Mouse (Mus musculus) large intestine, adult 2 months (tissue): ENCODE data around the gene Dusp7. TPM values are rescaled to one million over a fixed set of nuclear protein-coding genes. Genes with fewer than 3 reads are reported as not detected.

Experiments used
- DNase-seq: peaks from one replicate; pipeline ENCODE4 v3.0.0-alpha.2; 2012; ENCODE audit warnings: low read depth, low spot score
- WGBS: fragments of 180-500 bp; shearing (Covaris S2); methylation state at CpG from one replicate; pipeline ENCODE4 v1.1.7; 2018; 5-methylcytosine and 5-hydroxymethylcytosine counted together
- polyA plus RNA-seq: library from polyadenylated mRNA; depleted of rRNA; stranded (reverse); fragments of >200 nt; gene quantifications from 2 replicates; pipeline ENCODE4 v1.2.3, GENCODE M21; 2012; rRNA removed

Dusp7 gene
- 12.6 and 15.2 TPM in 2 replicates for polyA plus RNA-seq

DNA sequence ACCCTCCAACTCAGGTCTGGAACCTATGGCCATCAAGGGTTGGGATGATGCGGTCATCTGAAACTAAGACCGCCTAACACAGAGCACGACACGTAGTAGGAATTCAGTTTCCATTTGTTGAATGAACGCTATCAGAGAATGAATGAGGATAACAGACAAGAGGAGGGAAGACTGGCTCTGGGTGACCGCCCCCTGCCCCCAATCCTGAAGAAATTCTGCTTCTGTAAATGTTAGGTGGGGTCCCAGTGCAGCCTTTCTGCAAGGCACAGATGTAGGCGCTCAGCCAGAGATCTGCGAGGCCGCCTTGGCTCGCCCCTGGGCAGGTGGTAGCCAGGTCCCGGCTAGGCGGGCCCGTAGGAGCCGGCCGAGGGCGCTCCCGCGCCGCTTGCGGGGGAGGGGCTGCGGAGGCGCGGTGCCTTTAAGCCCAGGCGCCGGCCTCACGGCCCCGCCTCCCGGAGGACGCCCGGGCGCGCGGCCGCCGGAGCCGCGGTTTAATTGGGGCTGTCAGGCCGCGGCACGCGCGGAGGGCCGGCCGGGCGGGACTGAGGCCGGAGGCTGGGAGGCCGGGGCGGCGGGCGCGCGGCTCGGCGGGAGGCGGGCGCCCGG is at the start of gene Dusp7:
Dusp7 (plus strand) TSS at position 521 of the 606 bp plus-strand sequence.
- 1% methylated on average over 48 of the region's 57 CpGs for WGBS
- no peak for DNase-seq

DNA sequence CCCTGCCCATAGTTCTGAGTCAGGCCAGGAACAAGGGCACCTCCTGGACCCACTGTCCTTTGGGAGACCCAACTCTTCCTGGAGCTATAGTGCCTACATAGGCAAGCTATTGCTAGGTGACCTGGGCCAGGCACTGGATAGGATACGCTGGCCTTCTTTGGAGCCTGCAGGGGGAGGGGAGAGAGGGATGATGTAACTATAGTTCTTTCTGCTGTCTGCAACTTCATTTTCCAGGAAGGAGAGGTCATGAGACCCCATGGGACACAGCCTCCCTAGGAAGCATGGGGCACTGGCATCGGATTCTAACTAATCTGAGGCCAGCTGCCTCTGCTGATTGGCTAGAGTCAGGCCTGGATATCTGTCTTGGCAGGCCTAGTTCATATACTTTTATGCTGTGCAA is 49.3 kb upstream of the Dusp7 start:
- 87% methylated on average over 2 of the region's 2 CpGs for WGBS
- no peak for DNase-seq

DNA sequence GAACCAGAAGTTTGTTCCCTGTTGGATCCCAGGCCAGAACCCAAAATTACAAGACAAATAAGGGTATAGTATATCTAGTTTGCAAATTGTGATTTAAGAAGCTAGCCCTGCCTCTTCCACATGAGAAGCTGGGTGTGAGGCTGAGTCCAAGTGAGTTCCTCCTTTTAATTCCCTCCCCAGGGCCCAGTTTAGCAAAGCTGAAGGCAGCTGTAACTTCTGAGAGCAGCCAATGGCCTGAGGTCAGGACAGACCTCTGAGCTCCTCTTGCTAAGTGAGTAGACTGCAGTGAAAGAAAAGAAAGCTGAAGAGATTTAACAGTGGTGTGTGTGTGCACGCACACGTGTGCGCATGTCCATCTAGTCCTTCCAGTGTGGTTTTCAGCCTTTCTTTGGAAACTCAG is 45.9 kb upstream of the Dusp7 start:
- WGBS: 81% methylated on average over 3 of the region's 3 CpGs
- DNase-seq: no peak

DNA sequence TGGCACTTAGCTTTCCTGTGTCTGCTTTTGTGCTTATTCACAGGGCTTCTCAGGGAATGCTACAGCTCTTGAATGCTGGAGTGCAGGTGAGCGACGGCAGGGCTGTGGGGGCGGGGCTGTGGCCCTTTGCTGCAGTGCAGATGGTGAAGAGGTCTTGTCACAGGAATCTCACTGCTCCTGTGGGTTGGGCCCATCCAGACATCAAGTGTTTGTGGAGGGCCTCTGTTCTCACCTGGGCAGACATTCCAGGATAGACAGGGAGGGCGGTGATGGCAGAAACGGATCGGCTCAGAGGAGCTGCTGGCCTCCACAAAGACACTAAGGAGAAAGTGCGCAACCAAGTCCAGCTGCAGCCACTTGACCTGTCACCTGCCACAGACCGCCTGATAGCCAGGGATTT is 42.2 kb upstream of the Dusp7 start:
- WGBS: 90% methylated on average over 8 of the region's 8 CpGs
- no peak for DNase-seq

DNA sequence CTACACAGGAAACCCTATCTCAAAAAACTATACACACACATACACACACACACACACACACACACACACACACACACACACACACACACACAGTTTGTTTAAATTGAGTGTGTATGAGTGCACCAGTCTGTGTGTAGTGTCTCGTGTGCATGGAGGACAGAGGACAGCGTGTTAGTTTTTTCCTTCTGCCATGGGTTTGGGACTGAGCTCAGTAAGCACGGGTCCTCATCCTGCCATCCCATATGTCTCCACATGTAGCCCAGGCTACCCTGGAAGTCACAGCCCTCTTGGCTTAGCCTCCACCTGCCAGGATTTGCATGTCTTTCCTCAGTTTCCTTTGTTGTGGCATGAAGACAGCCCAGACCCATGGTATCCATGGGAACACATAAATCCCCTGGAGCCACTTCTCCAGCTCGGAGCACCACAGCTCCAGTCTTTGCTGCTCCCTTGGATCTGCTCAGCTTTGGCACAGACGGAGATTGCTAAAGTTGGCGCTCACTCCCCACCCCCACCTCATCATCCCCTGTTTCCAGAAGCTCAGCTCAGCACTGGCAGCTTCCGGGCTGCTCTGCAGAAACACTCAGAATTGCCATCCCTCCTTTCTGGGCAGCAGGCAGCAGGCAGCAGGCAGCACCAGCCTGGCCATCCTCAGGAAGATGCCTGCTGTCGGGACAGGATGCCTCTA is 41.2 kb upstream of the Dusp7 start:
- WGBS: 84% methylated on average over 8 of the region's 8 CpGs
- DNase-seq: no peak

DNA sequence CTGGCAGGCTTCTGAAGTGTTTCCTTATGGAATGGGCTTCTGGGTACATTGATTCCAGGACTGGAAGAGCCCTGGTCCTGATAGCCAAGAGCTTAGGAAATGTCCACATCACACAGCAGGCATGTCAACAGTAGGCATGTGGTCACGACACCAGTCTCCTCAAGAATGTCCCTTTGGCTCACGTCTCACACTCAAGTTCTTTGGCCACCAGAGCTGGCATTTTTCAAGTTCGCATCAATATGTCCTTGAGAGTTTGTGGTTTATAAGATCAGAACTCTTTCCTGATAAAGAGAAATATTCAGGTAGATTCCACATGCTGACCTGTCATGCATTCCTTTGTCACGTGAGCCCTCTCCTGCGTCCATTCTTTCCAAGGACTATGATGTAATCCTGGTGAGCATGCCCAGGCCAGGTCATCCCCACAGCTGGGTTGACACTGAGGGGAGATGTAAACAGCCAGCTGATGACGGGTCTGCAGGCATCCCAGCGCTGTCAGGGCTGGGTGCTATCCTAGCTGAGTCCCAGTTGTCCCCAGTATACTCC is 40.3 kb upstream of the Dusp7 start:
- no peak for DNase-seq
- 77% methylated on average over 7 of the region's 7 CpGs for WGBS

DNA sequence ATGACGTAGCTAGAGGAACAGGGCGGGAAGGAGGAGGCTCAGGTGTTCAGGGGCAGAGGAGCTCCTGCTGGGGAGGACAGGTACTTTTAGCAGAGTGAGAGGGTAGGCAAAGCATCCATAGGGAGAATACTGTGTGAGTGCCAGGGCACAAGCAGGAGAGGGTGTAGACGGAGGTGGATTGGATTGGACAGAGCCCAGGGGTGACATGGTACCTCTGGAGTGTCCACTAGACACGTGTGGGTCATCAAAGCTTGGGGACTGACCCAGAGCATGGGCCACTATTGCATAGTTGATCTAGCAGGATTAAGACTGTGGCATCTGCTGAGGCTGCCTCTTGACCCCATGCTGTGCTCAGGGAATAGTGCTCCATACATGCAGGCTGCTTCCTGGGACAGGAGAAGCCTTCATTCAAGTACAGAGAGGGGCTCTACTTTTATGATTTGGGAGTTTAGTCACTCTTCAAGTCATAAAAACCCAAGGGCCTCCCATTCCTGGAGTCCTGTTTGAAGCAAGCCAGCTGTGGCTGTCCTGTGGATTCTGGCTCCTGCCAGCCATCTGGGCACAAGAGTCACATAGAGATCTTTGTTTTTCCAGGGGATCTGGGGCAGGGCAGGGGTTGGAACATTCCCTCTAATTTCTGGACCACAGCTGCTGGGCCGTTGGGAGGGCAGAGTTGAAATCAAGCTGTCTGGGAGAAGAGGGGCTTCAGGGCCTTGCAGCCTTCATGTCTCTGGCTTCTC is 39.5 kb upstream of the Dusp7 start:
- WGBS: 73% methylated on average over 5 of the region's 5 CpGs
- no peak for DNase-seq

DNA sequence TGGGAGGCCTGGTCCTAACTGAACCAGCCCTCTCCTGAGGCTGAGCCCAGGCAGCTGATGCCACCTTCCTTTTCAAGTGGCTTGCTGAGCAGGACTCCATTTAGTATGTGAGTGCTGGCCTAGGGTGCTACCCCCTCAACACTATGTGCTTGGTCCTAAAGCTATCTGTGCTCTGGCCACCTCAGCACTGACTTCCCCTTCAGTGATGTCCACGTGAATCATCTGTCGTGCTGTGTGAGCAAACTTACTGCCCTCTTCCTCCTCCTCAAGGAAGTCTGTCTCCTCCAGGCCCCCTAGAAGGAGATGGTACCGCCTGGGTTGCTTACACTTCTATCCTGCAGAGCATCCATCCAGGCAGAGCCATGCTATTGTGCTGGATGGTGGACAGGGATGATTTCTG is 35.7 kb upstream of the Dusp7 start:
- WGBS: 77% methylated on average over 3 of the region's 3 CpGs

DNA sequence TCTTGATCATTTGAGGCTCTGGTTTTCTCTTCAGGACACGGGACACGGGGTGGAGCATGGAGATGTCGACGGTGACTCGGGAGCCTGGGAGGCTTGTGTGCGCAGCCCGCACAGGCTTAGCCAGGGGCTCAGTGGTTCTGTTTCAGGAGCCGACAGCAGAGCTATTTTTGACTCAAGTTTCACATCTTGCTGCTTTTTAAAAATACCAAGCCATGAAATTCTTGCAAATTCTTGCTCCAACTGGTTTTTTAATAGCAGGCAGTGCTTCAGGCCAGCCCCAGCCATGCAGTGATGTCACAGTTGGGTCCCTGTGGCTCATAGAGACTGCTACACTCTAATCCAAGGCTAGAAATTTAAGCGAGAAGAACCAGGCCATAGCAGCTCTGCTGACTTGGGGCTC is 30.8 kb upstream of the Dusp7 start:
- WGBS: 86% methylated on average over 9 of the region's 9 CpGs
- DNase-seq: no peak

More for the DNA sequence above, 35.7 kb upstream of the Dusp7 start:
- no peak for DNase-seq

DNA sequence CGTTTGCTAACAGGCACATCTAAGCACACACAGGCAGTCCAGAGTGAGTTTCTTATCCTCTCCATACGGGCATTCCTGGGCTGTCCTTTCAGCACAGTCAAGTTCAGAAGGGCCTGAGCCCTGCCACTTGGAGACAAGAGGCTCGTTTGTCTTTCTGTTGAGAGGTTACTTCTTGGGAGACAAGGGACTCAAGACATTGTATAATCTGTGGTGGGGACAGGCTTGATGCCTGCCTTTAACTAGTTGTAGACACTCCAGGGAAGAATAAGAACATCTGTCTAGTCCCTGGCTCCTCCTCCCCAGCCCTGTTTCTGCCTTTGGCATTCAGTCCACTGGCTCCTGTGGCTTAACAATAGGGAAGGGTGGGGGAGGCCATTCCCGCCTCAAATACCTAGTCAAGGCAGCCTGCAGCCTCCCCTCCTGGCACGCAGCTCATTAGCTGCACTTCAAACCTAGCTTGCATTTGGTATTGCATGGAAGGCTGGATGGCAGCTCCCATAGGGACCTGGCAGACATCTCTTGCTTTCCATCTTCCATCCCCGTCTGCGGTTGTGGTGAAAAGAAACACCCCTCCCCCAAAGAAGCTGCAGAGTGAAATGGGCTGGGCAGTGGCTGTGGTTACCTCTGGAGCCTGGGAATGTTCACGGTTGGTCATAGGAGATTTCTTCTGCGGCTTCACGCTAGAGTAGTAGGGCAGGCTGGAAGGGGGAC is 29.8 kb upstream of the Dusp7 start:
- WGBS: 65% methylated on average over 10 of the region's 10 CpGs
- DNase-seq: no peak

DNA sequence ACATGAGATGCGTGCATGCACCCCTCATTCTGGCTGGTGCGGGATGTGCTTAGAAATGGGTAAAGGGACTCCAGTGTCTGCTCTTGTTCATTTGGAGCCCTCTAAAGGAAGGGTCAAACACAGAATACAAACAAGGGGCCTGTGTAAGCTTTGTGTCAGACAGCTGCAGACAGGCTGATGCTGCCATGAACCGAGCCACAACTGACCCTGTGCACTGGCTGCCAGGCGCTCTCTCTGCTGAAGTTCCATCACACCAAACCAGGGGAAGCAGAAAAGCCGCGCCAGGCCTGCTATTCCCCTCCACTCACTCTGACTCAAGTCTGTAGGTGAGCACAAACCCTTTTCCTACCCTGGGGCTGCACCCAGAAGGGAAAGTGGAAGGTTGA is 29.3 kb upstream of the Dusp7 start:
- no peak for DNase-seq
- WGBS: 82% methylated on average over 6 of the region's 6 CpGs

DNA sequence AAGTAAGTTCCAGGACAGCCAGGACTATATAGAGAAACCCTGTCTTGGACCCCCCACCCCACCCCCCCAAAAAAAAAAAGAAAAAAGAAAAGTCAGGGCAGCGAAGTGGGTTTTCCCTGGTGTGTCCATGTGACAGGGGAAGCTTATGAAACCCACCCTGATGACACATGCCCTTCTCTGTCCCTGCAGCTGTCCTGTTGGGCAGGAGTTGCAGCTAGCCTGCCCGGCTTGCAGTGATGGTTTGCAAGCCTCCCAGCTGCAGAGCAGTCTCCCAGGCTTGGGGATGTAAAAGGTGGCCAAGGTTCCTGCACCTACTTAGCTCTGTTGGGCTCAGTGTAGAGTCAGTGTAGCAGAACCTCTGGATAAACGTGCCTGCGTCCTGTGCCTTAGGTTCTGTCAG is 28.7 kb upstream of the Dusp7 start:
- 91% methylated on average over 4 of the region's 4 CpGs for WGBS
- no peak for DNase-seq

DNA sequence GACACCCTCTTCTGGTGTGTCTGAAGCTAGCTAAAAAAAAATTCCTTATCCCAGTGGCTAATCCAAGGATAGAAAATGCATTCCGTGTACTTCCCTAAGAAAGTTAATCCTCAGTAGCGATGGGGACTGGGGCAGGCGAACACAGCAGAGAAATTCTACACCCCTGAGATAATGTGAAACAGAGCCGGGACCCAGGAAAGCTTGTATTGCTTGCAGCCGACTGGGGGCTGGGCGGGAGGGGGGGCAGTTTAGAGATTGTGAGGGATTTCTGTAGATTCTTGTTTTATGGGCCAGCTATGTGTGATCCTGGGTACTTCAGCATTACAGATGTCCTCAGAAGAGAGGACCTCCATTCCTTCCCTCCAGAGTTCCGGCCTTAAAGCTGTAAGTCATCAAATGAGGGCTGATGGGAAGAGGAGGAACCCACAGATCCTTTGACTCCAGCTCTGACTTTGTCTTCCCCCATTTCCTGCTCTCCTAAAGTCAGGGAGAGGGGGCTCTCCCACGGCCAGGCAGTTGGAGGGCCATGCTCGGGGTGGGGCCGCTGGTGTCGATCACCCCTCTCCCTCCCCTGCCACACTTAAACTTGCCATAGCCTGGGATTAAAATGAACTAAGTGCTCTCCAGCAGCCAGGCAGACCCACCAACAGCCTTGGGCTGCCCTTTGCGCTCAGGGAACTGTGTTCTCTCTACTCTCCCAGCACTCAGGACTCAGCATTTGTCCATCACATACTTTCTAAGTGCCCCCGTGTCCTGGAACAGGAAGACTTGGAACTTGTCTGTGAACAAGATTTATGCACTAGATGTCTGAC is 27.7 kb upstream of the Dusp7 start:
- no peak for DNase-seq
- 75% methylated on average over 13 of the region's 13 CpGs for WGBS

DNA sequence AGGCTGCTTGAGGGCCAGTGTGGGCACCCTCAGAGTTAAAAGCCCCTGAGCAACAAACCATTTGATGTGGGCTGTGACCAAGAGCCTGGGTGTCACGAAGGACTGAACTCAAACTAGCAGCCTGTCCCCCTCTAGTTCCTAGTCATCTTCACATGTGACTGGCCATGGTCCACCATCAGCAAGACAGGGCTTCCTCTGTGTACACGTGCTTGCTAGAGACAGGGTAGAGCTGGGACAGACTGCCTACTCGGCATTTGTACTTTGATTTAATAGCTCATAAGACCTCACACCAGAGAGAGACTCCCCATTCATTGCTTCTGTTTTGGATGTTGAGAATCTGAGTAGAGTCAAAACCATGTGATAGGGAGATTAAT is 27.1 kb upstream of the Dusp7 start:
- WGBS: 63% methylated on average over 3 of the region's 3 CpGs
- no peak for DNase-seq

DNA sequence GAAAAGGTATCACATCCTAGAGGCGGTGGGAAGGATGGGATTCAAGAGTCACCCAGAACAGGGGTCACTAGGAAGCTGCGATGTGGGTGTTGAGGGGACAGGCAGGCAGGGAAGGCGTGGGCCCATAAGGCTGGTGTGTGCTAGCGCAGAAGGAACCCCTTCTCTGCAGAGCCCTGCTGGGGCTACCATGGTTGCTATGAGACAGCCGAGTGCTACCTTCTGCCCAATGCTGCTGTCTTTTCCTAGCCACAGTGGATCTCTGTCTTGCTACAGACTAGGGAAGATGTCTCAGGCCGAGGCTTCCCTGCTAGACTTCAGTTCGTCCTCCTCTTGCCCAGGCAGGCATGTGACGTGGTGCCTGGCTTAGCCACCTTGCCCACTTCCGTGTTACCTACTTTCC is 25.9 kb upstream of the Dusp7 start:
- 91% methylated on average over 9 of the region's 9 CpGs for WGBS
- DNase-seq: no peak

DNA sequence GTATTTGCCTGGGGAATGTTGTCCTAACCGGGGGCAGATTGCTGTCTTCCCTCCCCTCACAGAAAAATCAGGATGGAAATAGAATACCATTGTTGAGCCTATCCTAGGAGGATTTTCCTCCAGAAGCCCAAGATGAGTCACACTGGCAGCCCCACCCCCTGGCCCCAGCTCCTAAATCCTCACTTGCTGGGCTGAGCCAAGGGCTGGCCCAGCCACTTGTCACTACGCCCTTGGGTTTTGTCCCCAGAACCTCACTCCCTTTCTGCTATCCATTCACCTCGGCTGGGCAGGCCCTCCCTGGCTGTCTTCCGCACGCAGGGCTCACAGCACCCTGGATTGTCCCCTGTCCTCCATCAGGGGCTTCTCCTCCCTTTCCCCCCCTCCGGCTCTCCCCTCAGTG is 23.3 kb upstream of the Dusp7 start:
- no peak for DNase-seq
- WGBS: 45% methylated on average over 6 of the region's 6 CpGs

DNA sequence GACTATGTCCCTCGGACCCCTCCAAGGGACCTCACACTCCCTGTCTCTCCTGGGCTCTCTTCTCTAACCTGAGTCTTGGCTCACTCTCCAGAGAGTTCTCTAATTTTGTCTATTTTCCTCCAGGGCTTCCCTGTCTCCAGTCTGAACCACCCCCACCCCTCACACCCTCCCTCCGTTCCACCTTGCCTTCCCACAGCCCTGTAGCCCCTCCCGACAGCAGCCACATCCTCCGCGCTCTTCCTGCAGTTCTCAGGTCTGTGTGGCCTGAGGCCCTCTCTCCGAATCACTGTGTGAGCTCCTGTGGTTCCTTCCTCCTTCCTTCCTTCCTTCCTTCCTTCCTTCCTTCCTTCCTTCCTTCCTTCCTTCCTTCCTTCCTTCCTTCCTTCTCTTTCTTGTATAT is 22.8 kb upstream of the Dusp7 start:
- WGBS: 73% methylated on average over 6 of the region's 6 CpGs
- no peak for DNase-seq

DNA sequence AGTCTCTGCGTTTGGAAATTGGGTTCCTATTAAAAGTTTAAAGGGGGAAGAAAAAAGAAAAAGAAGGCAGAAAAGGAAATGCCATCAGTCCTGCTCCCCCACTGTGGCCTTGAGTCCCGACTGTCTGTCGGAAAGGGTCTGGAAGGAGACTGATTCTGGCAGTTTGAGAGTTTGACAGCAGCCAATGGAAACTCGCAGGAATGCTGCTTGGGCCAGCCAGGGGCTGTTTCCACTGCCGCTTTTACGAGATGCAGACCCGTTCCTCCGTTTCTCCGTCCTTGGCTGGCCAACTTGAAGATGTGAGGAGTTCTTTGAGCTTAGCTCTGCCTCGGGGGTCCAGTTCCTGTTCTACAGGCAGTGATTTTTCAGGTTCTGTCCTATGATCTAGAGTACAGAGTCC is 20.2 kb upstream of the Dusp7 start:
- 71% methylated on average over 10 of the region's 10 CpGs for WGBS
- no peak for DNase-seq

DNA sequence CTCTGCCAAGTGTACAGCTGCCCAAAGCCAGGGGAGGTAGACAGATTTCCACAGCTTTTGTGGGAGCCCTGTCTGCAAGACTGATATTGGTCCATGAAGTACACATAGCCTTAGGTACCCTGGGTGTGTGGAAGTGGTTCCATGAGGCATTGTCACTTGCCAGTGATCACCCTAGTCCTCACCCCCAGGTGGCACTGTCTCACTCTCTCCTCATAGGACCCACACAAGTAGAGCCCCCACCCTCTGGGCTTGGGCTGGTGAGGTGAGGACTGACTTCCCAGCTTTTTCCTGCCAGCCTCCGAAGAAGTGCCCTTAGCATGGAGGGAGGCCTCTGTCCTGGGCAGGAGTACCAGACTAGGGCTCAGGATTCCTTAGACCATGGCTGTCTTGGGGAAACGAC is 19.4 kb upstream of the Dusp7 start:
- no peak for DNase-seq
- 71% methylated on average over 2 of the region's 2 CpGs for WGBS
